Mouse (Mus musculus): ENCODE data around the gene Il17rb. TPM values are rescaled to one million over a fixed set of nuclear protein-coding genes. Genes with fewer than 3 reads are reported as not detected.

The Il17rb gene
- polyA plus RNA-seq, 1 experiment from 2014 or later: 7.1 TPM

DNA sequence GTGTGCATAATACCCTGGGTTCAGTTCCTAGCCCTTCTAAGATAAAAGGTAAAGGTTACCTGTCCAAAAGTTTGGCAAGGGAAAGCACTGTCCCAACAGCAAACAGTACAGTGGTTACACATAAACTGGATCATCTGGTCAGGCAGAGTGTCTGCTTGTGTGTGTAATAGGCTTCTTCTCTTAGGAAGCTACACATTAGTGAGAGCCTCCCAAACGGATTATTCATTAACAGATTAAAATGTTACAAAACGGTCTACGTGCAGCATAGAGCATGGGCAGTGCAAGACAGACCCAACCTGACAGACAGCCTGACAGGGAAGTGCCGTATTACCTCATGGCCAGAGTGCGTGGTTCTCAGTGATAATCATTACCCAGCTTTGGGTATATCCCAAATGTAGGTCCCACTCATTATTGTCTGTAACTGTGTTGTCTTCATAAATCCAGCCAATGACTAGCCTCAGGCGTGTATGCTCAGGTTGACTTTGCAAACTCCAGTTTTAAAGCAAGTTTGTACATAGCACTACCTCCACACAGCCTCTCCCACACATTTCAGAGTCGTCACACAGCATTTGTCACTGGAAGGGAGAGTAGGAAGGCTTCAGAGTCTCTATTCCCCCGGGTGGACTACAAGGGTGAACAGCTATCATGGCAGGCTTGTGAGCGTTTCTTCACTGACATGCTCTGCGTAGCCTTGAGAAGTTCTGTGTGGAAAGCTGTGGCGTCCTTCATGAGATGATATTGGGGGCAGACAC is 12.5 kb downstream of the Il17rb start:
- Histone ChIP-seq H3K4me1 (ENCODE audit: insufficient read depth) (peaks cover 21% of the 10 kb centered on the region), H3K9ac (replicated peaks) (no peak overlapping the region), H3K27ac (ENCODE audit: low read depth) (peak overlapping the region; percentile 85), H3K27me3 (ENCODE audit: insufficient read depth, low read length) (no peaks in the 10 kb centered on the region), H3K4me2 (ENCODE audit: low read depth, low read length) (no peak overlapping the region), H3K9me3 (ENCODE audit: low read length) (no peaks in the 10 kb centered on the region), H3K36me3 (replicated peaks; ENCODE audit: insufficient read depth, low read length) (peaks cover 37% of the 10 kb centered on the region), H3K4me3 (ENCODE audit: low read depth, low read length) (no peak overlapping the region)
- WGBS (ENCODE audit: insufficient replicate concordance): 70% methylated on average over 11 of the region's 11 CpGs
- ATAC-seq: peak; percentile 93
- TF ChIP-seq CTCF (IDR thresholded peaks at IDR 0.05; ENCODE audit: low read depth) (no peak), EP300 (IDR thresholded peaks at IDR 0.05; ENCODE audit: low read depth) (peak; percentile 52; the same call in 1 of the 2 replicates)
- DNase-seq: peak; percentile 40

DNA sequence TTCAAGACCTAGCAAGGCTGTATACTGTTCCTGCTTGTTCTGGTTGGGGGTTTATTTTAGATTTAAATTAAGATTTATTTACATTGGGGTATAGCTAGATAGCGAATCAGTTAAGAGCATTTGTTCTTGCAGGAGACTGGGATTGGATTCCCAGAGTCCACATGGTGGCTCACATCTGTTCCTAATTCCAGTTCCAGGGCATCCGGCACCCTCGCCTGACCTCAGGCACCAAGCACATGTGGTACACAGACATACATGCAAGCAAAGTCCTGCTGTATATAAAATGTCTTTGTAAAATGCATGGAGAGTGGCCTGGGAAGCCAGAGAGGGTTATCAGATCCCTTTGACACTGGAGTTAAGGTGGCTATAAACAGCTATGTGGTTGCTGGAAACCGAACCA is 13.7 kb downstream of the Il17rb start:
- Histone ChIP-seq H3K36me3 (replicated peaks; ENCODE audit: insufficient read depth, low read length) (peaks cover 48% of the 10 kb centered on the region), H3K27ac (ENCODE audit: low read depth) (peak overlapping the region; percentile 79)
- ATAC-seq: no peak

DNA sequence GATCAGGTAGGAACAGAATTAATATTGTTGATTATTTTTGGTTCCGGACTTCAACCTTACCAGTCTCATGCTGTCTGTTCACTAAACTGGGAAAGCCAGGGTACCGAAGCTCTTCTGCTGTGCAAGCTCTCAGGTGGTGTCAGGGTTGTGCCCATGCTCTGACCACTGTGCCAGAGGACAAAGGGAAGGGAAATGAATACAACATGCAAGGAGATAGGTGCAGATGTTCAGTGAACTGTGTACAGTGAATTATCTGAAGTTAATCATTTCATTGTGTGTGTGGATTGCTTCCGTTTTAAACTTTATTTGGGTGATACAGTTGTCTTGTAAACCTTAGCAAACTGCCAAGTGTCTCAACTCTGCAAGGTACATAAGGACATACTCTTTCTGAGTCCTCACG is 20.4 kb downstream of the Il17rb start:
- H3K27me3 ChIP-seq (ENCODE audit: insufficient read depth, low read length): no peaks in the 10 kb centered on the region
- no peak for TF ChIP-seq CTCF (IDR thresholded peaks at IDR 0.05; ENCODE audit: low read depth)
- no peak for TF ChIP-seq EP300 (IDR thresholded peaks at IDR 0.05; ENCODE audit: low read depth)
- no peak for ATAC-seq
- H3K9ac ChIP-seq (replicated peaks): no peak overlapping the region
- no peak overlapping the region for H3K27ac ChIP-seq (ENCODE audit: low read depth)
- H3K36me3 ChIP-seq (replicated peaks; ENCODE audit: insufficient read depth, low read length): peaks cover 90% of the 10 kb centered on the region
- DNase-seq: no peak
- no peak overlapping the region for H3K4me2 ChIP-seq (ENCODE audit: low read depth, low read length)
- no peaks in the 10 kb centered on the region for H3K9me3 ChIP-seq (ENCODE audit: low read length)
- WGBS (ENCODE audit: insufficient replicate concordance): 85% methylated on average over 4 of the region's 4 CpGs
- H3K4me3 ChIP-seq (ENCODE audit: low read depth, low read length): no peak overlapping the region
- no peaks in the 10 kb centered on the region for H3K4me1 ChIP-seq (ENCODE audit: insufficient read depth)

More for the DNA sequence above, 13.7 kb downstream of the Il17rb start:
- Histone ChIP-seq H3K4me1 (ENCODE audit: insufficient read depth) (peaks cover 21% of the 10 kb centered on the region), H3K27me3 (ENCODE audit: insufficient read depth, low read length) (no peaks in the 10 kb centered on the region), H3K9ac (replicated peaks) (no peak overlapping the region), H3K9me3 (ENCODE audit: low read length) (no peaks in the 10 kb centered on the region), H3K4me3 (ENCODE audit: low read depth, low read length) (no peak overlapping the region), H3K4me2 (ENCODE audit: low read depth, low read length) (no peak overlapping the region)
- WGBS (ENCODE audit: insufficient replicate concordance): 87% methylated on average over 4 of the region's 4 CpGs
- no peak for DNase-seq
- no peak for TF ChIP-seq CTCF (IDR thresholded peaks at IDR 0.05; ENCODE audit: low read depth)
- TF ChIP-seq EP300 (IDR thresholded peaks at IDR 0.05; ENCODE audit: low read depth): no peak

- no peaks in the 10 kb centered on the region for H3K9me3 ChIP-seq (ENCODE audit: low read length)
- H3K36me3 ChIP-seq (replicated peaks; ENCODE audit: insufficient read depth, low read length): peaks cover 88% of the 10 kb centered on the region
- no peak for ATAC-seq
- TF ChIP-seq EP300 (IDR thresholded peaks at IDR 0.05; ENCODE audit: low read depth) (no peak), CTCF (IDR thresholded peaks at IDR 0.05; ENCODE audit: low read depth) (no peak)
- no peak overlapping the region for H3K9ac ChIP-seq (replicated peaks)
- no peak for DNase-seq
- no peaks in the 10 kb centered on the region for H3K4me1 ChIP-seq (ENCODE audit: insufficient read depth)
- no peak overlapping the region for H3K4me3 ChIP-seq (ENCODE audit: low read depth, low read length)
- no peak overlapping the region for H3K27ac ChIP-seq (ENCODE audit: low read depth)
- 88% methylated on average over 9 of the region's 9 CpGs for WGBS (ENCODE audit: insufficient replicate concordance)
- H3K27me3 ChIP-seq (ENCODE audit: insufficient read depth, low read length): no peaks in the 10 kb centered on the region
- no peak overlapping the region for H3K4me2 ChIP-seq (ENCODE audit: low read depth, low read length)
Measured at GRCm38 (mm10) chr14:29987739-29988138, 21.0 kb downstream of the Il17rb start.

GRCm38 (mm10) chr14:29987276-29987675 is 21.4 kb downstream of the Il17rb start:
- Histone ChIP-seq H3K9me3 (ENCODE audit: low read length) (no peaks in the 10 kb centered on the region), H3K4me3 (ENCODE audit: low read depth, low read length) (no peak overlapping the region), H3K27me3 (ENCODE audit: insufficient read depth, low read length) (no peaks in the 10 kb centered on the region), H3K9ac (replicated peaks) (no peak overlapping the region), H3K27ac (ENCODE audit: low read depth) (no peak overlapping the region), H3K4me2 (ENCODE audit: low read depth, low read length) (no peak overlapping the region), H3K36me3 (replicated peaks; ENCODE audit: insufficient read depth, low read length) (peaks cover 91% of the 10 kb centered on the region), H3K4me1 (ENCODE audit: insufficient read depth) (no peaks in the 10 kb centered on the region)
- DNase-seq (no peak), ATAC-seq (no peak)
- no peak for TF ChIP-seq EP300 (IDR thresholded peaks at IDR 0.05; ENCODE audit: low read depth)
- no peak for TF ChIP-seq CTCF (IDR thresholded peaks at IDR 0.05; ENCODE audit: low read depth)
- WGBS (ENCODE audit: insufficient replicate concordance): 88% methylated on average over 6 of the region's 6 CpGs

- DNase-seq (no peak), ATAC-seq (no peak)
- Histone ChIP-seq H3K9me3 (ENCODE audit: low read length) (no peaks in the 10 kb centered on the region), H3K4me2 (ENCODE audit: low read depth, low read length) (no peak overlapping the region), H3K27ac (ENCODE audit: low read depth) (no peak overlapping the region), H3K4me1 (ENCODE audit: insufficient read depth) (no peaks in the 10 kb centered on the region), H3K27me3 (ENCODE audit: insufficient read depth, low read length) (no peaks in the 10 kb centered on the region), H3K9ac (replicated peaks) (no peak overlapping the region), H3K4me3 (ENCODE audit: low read depth, low read length) (no peak overlapping the region), H3K36me3 (replicated peaks; ENCODE audit: insufficient read depth, low read length) (peaks cover 95% of the 10 kb centered on the region)
- TF ChIP-seq EP300 (IDR thresholded peaks at IDR 0.05; ENCODE audit: low read depth) (no peak), CTCF (IDR thresholded peaks at IDR 0.05; ENCODE audit: low read depth) (no peak)
- 85% methylated on average over 4 of the region's 4 CpGs for WGBS (ENCODE audit: insufficient replicate concordance)
Measured at GRCm38 (mm10) chr14:29986096-29986495, 22.6 kb downstream of the Il17rb start.
